Mouse (Mus musculus) mouse embryonic stem cell (cell line): ENCODE measurements around the gene Kctd7.

ENCODE experiments used
- in situ Hi-C, 2 experiments: fragments of 300-500 bp; cut with MboI; formaldehyde crosslinking; loops; 1 replicate in 1 of 2; 3 replicates in 1 of 2; pipeline ENCODE4 v1.14.3; 2019 to 2020; ENCODE audit warnings: low sequenced_read_pairs in 2 of 2, low pct_unique_long_range_greater_than_20kb in 1 of 2, mixed read lengths in 1 of 2; ENCODE audit not compliant: unreplicated experiment in 1 of 2

The Kctd7 gene

GRCm38 (mm10) chr5:130139393-130139792 is 5.3 kb upstream of the Kctd7 start:
- in situ Hi-C loops: loop anchor here in 1 of 2 experiments (5.0 kb wide), 1 partner anchor 57 kb away; no protein-coding TSS in a partner anchor

- in situ Hi-C loops: no loop called here
Measured at GRCm38 (mm10) chr5:130141138-130141537, 3.5 kb upstream of the Kctd7 start.

GRCm38 (mm10) chr5:130142041-130142440 is 2.6 kb upstream of the Kctd7 start:
- in situ Hi-C loops: no loop called here

- in situ Hi-C loops: no loop called here
Measured at GRCm38 (mm10) chr5:130143101-130143500, 1.6 kb upstream of the Kctd7 start.

GRCm38 (mm10) chr5:130143977-130144333 is 706 bp upstream of the Kctd7 start:
- in situ Hi-C loops: no loop called here

- in situ Hi-C loops: no loop called here
Measured at GRCm38 (mm10) chr5:130145961-130146360, 1.3 kb downstream of the Kctd7 start.

GRCm38 (mm10) chr5:130149726-130150310 is 5.2 kb downstream of the Kctd7 start:
- in situ Hi-C loops: no loop called here

- in situ Hi-C loops: no loop called here
Measured at GRCm38 (mm10) chr5:130154286-130154685, 9.6 kb downstream of the Kctd7 start.

GRCm38 (mm10) chr5:130158545-130158944 is 13.9 kb downstream of the Kctd7 start:
- in situ Hi-C loops: no loop called here

- in situ Hi-C loops: no loop called here
Measured at GRCm38 (mm10) chr5:130159761-130160201, 15.1 kb downstream of the Kctd7 start.

GRCm38 (mm10) chr5:130163670-130164069 is 19.0 kb downstream of the Kctd7 start:
- in situ Hi-C loops: no loop called here

- in situ Hi-C loops: no loop called here
Measured at GRCm38 (mm10) chr5:130165213-130165612, 20.6 kb downstream of the Kctd7 start.

GRCm38 (mm10) chr5:130169109-130169508 is 24.4 kb downstream of the Kctd7 start:
- in situ Hi-C loops: no loop called here

- in situ Hi-C loops: no loop called here
Measured at GRCm38 (mm10) chr5:130170666-130171422, 26.2 kb downstream of the Kctd7 start.

GRCm38 (mm10) chr5:130171423-130171954 is 26.8 kb downstream of the Kctd7 start, which contains the start of gene Rabgef1:
Rabgef1 (plus strand) TSS chr5:130171798.
- in situ Hi-C loops: no loop called here

- in situ Hi-C loops: no loop called here
Measured at GRCm38 (mm10) chr5:130171956-130172601, 27.4 kb downstream of the Kctd7 start.

GRCm38 (mm10) chr5:130173012-130173411 is 28.4 kb downstream of the Kctd7 start:
- in situ Hi-C loops: no loop called here

GRCm38 (mm10) chr5:130177871-130178270 is 33.2 kb downstream of the Kctd7 start:
- in situ Hi-C loops: no loop called here

- in situ Hi-C loops: no loop called here
Measured at GRCm38 (mm10) chr5:130180362-130180761, 35.7 kb downstream of the Kctd7 start.
